Mouse (Mus musculus): ENCODE measurements around the gene Gdpd5. TPM values are rescaled to one million over a fixed set of nuclear protein-coding genes. Genes with fewer than 3 reads are reported as not detected.

Gene Gdpd5
- total RNA-seq, 2 experiments from 2014 or later: 5.4 to 6.7 TPM

DNA sequence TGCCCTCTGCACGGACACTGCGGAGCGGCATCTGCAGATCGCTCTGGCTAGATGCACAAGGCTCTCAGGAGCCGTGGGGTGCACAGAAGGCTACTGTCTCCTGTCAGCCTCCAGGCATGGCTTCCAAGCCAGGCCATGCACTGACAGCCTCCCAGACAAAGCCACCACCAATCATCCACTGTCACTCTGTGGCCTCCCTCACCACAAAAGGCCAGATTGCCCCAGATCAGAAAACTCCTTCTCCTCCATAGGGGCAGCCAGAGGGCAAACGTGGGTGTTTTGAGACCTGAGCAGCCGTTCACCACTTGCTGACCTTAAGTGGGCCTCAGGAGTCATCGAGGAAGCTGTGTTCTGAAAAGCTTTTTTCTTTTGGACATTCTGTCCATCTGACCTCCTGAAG is 2.3 kb upstream of the Gdpd5 start:
- H3K27ac ChIP-seq: no peak overlapping the region
- no peak for TF ChIP-seq CTCF (IDR thresholded peaks at IDR 0.05)
- no peak for DNase-seq
- intact Hi-C loops (cut with DNase I): no loop called here
- no peak overlapping the region for H3K4me3 ChIP-seq

- H3K27ac ChIP-seq: peak overlapping the region; percentile 78
- peak; percentile 25; the same call in 1 of the 2 replicates for TF ChIP-seq CTCF (IDR thresholded peaks at IDR 0.05)
- no peak for DNase-seq
- intact Hi-C loops (cut with DNase I): loop anchor here (5.0 kb wide), 1 partner anchor 37 kb away; no protein-coding TSS in a partner anchor
- peak overlapping the region; percentile 92 for H3K4me3 ChIP-seq
Measured at GRCm38 (mm10) chr7:99380491-99381213, 562 bp upstream of the Gdpd5 start.

DNA sequence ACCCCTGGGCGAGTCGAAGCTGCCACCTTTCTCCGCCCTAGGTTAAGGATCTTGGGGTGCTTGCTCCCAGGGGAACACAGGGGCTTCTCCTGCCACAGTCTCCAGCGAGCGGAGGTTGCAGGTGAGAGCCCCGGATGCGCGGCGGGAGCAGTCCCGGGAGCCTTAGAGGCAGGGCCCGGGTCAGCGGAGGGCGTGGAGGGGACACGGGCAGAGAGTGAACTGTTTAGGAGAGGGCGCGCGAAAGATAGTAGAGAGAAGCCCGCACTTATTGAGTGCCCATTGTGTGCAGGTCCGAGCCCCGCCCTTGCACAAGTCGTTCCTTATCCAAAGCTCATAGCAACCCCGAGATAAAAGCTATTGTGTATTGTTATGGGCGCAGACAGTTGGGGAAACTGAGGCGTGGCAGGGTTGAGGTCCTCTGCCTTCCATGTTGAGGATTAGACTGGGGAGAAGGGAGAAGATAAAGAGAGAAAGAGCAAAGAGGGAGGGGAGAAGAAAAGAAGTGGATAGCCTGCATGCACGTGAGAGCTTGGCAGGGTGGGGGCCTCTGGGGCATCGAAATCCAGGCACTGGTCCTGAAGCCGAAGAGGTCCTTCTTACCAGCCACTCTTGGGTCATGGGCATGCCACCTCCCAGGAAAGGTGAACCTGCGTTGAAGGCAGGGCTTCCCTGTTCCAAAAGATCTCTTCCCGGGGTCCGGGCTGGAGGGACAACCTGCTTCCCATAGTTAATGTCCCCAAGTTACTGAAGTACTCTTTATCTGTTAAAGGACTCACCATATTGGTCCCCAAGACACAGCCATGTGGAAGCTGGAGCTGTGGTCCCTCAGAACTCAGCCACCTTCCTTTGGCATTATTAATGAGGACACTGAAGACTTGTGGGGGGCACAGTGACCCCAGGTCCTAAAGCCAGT is 1.1 kb downstream of the Gdpd5 start:
- intact Hi-C loops (cut with DNase I): loop anchor here (5.0 kb wide), 1 partner anchor 35 kb away; no protein-coding TSS in a partner anchor
- H3K27ac ChIP-seq: peak overlapping the region; percentile 91
- H3K4me3 ChIP-seq: peak overlapping the region; percentile 92
- peak; percentile 42 for DNase-seq
- TF ChIP-seq CTCF (IDR thresholded peaks at IDR 0.05): no peak

GRCm38 (mm10) chr7:99383246-99383645 is 2.0 kb downstream of the Gdpd5 start:
- TF ChIP-seq CTCF (IDR thresholded peaks at IDR 0.05): no peak
- intact Hi-C loops (cut with DNase I): loop anchor here (5.0 kb wide), 1 partner anchor 34 kb away; no protein-coding TSS in a partner anchor
- Histone ChIP-seq H3K27ac (peak overlapping the region; percentile 91), H3K4me3 (peak overlapping the region; percentile 92)
- DNase-seq: no peak

DNA sequence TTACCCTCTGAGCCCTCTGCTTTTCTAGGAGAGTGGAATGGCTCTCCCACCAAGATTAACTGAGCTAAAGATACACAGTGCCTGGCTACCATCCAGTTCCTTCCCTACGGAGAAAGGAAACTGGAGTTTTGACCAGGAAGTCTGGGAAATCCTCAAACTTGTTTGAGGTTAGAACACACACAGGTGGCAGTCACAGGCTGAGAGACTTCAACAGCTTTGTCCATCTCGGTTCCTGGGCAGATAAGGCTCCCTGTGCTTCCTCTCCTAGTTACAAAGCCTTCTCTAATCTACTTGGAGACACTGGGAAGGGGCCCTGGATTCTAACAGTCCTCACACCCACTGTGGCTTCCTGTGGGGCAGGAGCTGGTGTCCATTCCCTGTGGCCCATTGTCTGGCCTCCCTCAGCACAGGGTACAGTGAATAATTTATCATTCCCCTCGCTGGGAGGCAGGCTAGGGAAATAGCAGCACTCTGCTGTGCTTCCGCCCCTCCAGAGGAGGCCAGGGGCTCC is 2.9 kb downstream of the Gdpd5 start:
- DNase-seq: no peak
- TF ChIP-seq CTCF (IDR thresholded peaks at IDR 0.05): no peak; the same call in 1 of the 2 replicates
- Histone ChIP-seq H3K27ac (peak overlapping the region; percentile 91), H3K4me3 (peak overlapping the region; percentile 92)
- intact Hi-C loops (cut with DNase I): loop anchor here (5.0 kb wide), 1 partner anchor 33 kb away; no protein-coding TSS in a partner anchor

DNA sequence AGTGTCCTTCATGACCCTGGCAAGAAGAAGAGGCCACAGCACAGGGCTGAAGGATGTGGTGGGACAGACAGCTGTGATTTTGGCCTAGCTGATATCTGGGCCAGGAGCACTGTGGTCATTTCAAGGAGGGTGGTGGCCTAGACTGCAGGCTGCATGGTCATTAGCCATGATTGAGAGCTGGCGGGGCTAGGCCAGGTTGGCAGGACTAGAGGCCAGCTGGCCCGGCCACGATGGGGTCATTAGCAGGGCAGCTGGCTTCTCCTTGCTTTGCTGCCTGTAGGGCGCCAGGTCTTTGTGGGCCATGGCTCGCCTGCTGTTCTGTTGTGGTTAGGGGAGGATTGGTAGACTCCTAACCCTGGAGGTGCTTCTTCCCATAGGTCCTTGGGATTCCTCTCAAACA is 4.8 kb downstream of the Gdpd5 start:
- intact Hi-C loops (cut with DNase I): no loop called here
- no peak overlapping the region for H3K4me3 ChIP-seq
- peak; percentile 87 for DNase-seq
- peak overlapping the region; percentile 35 for H3K27ac ChIP-seq
- no peak for TF ChIP-seq CTCF (IDR thresholded peaks at IDR 0.05)

GRCm38 (mm10) chr7:99386811-99387210 is 5.6 kb downstream of the Gdpd5 start:
- no peak for TF ChIP-seq CTCF (IDR thresholded peaks at IDR 0.05)
- intact Hi-C loops (cut with DNase I): no loop called here
- DNase-seq: no peak
- H3K4me3 ChIP-seq: no peak overlapping the region
- H3K27ac ChIP-seq: no peak overlapping the region

GRCm38 (mm10) chr7:99387356-99387755 is 6.1 kb downstream of the Gdpd5 start:
- Histone ChIP-seq H3K4me3 (no peak overlapping the region), H3K27ac (no peak overlapping the region)
- no peak for DNase-seq
- no peak for TF ChIP-seq CTCF (IDR thresholded peaks at IDR 0.05)
- intact Hi-C loops (cut with DNase I): no loop called here

GRCm38 (mm10) chr7:99390559-99390958 is 9.3 kb downstream of the Gdpd5 start:
- H3K27ac ChIP-seq: no peak overlapping the region
- intact Hi-C loops (cut with DNase I): no loop called here
- no peak overlapping the region for H3K4me3 ChIP-seq
- TF ChIP-seq CTCF (IDR thresholded peaks at IDR 0.05): no peak
- no peak for DNase-seq

- intact Hi-C loops (cut with DNase I): no loop called here
Measured at GRCm38 (mm10) chr7:99392696-99393095, 11.5 kb downstream of the Gdpd5 start.

GRCm38 (mm10) chr7:99393711-99394325 is 12.6 kb downstream of the Gdpd5 start:
- no peak overlapping the region for H3K4me3 ChIP-seq
- TF ChIP-seq CTCF (IDR thresholded peaks at IDR 0.05): no peak
- H3K27ac ChIP-seq: no peak overlapping the region
- peak; percentile 37 for DNase-seq
- intact Hi-C loops (cut with DNase I): no loop called here

More at GRCm38 (mm10) chr7:99392696-99393095, 11.5 kb downstream of the Gdpd5 start:
- TF ChIP-seq CTCF (IDR thresholded peaks at IDR 0.05): no peak
- Histone ChIP-seq H3K4me3 (no peak overlapping the region), H3K27ac (no peak overlapping the region)
- no peak for DNase-seq

DNA sequence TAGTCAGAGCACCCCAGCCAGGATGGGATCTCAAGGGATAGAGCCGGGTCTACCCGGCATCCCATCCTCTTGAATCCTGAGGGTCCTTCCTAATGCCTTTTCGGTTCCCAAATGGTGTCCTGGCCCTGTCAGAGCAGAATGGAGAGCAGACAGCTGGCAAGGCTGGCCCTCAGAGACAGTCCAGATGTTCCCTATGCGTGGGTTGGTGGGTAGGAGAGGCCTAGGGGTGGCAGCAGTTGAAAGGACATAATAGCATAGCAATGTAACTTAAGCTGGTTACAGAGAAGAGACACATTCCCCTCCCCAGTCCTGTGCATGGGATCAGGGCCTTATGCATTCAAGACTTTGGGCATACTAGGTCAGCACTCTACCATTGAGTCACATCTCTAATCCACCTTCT is 14.2 kb downstream of the Gdpd5 start:
- intact Hi-C loops (cut with DNase I): no loop called here
- no peak for TF ChIP-seq CTCF (IDR thresholded peaks at IDR 0.05)
- DNase-seq: no peak
- no peak overlapping the region for H3K27ac ChIP-seq
- H3K4me3 ChIP-seq: no peak overlapping the region

Measured in gastrocnemius, adult 2 months (tissue).